Mouse (Mus musculus) midbrain, embryonic 15.5 days (tissue): ENCODE data around the gene Cfap20. TPM values are rescaled to one million over a fixed set of nuclear protein-coding genes. Genes with fewer than 3 reads are reported as not detected.

Source experiments
- ATAC-seq: fragments of 200-750 bp; cut with Nextera tagmentation; replicated peaks from 2 replicates; pipeline ENCODE4 v1.8.0; 2017; ENCODE audit warnings: moderate TSS enrichment
- H3K27ac ChIP-seq: fragments of 300-500 bp; sonication (generic); 2 replicates; pipeline ENCODE4 v1.5.1; 2015; ENCODE audit warnings: mild to moderate bottlenecking, inconsistent platforms
- H3K27me3 ChIP-seq: fragments of 300-500 bp; sonication (generic); replicated peaks from 2 replicates; pipeline ENCODE4 v1.6.1; 2015; ENCODE audit warnings: inconsistent platforms
- H3K36me3 ChIP-seq: fragments of 300-500 bp; sonication (generic); replicated peaks from 2 replicates; pipeline ENCODE4 v1.6.1; 2015; ENCODE audit warnings: inconsistent platforms
- H3K4me1 ChIP-seq: fragments of 300-500 bp; sonication (generic); 2 replicates; pipeline ENCODE4 v1.6.1; 2015; ENCODE audit warnings: inconsistent platforms
- H3K4me2 ChIP-seq: fragments of 300-500 bp; sonication (generic); 2 replicates; pipeline ENCODE4 v1.6.1; 2015; ENCODE audit warnings: inconsistent platforms, mild to moderate bottlenecking, moderate library complexity
- H3K4me3 ChIP-seq: fragments of 300-500 bp; sonication (generic); 2 replicates; pipeline ENCODE4 v1.5.1; 2015; ENCODE audit warnings: mild to moderate bottlenecking, inconsistent platforms
- H3K9ac ChIP-seq: fragments of 300-500 bp; sonication (generic); 2 replicates; pipeline ENCODE4 v1.6.1; 2015; ENCODE audit warnings: mild to moderate bottlenecking, inconsistent platforms
- H3K9me3 ChIP-seq: fragments of 300-500 bp; sonication (generic); 2 replicates; pipeline ENCODE4 v1.6.1; 2016; ENCODE audit warnings: inconsistent platforms
- WGBS: fragments of 180-500 bp; shearing (Covaris S2); methylation state at CpG from one replicate; pipeline ENCODE4 v1.1.7; 2015; ENCODE audit warnings: mixed read lengths; 5-methylcytosine and 5-hydroxymethylcytosine counted together
- polyA plus RNA-seq: library from polyadenylated mRNA; unstranded; fragments of >200 nt; fragmentation: Nextera tagmentation; extraction: Ambion mirVana; gene quantifications from 2 replicates; pipeline ENCODE4 v1.2.1, GENCODE M21; 2015

The Cfap20 gene
- polyA plus RNA-seq, 1 experiment from 2014 or later: 121 TPM

DNA sequence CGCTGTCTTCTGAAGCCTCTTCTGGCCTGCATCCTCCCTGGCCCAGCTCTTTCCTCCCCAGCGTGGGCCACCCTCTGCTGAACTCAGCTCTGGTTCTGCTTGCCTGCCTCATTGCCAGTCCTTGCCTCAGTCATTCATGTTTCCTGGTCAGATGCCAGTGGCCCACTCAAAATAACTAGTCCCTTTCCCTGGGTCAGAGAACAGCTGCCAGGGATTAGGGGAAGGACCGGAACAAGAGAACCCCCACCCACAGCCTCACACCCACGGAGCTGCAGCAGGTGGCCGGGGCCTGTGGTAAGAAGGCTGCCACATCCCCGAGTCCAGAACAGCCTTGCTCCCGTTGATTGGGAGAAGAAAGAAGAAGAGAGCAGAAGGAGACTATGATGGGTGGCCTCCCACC, 33.6 kb downstream of the Cfap20 start:
- no peak for ATAC-seq
- Histone ChIP-seq H3K9me3 (no peaks in the 10 kb centered on the region), H3K4me3 (no peak overlapping the region), H3K36me3 (no peaks in the 10 kb centered on the region), H3K27me3 (no peaks in the 10 kb centered on the region), H3K4me2 (no peak overlapping the region), H3K27ac (no peak overlapping the region), H3K4me1 (0 out of 2 replicates have a peak, but pooled peaks cover 6% of the 10 kb centered on the region), H3K9ac (no peak overlapping the region)
- WGBS: 73% methylated on average over 7 of the region's 7 CpGs

DNA sequence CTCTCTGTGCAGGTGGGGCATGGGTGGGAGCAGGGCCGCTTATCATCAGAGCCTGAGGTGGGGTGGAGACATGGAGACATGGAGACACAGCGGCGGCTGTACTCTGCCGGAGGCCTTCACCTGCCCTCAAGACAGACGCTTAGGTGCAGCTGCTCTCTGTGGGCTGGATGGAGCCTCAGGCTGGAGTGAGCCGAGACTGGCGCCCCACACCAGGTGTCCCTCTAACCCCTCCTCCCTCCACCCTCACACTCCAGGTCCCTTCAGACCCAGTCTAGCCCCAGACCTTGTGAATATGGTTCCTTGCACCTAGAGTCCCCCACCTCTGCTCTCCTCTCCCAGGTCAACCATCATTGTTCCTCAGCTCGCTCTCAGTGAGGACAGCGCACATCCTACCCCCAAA, 35.5 kb downstream of the Cfap20 start:
- WGBS: 87% methylated on average over 9 of the region's 9 CpGs
- no peaks in the 10 kb centered on the region for H3K27me3 ChIP-seq
- no peak overlapping the region for H3K27ac ChIP-seq
- H3K4me1 ChIP-seq: 0 out of 2 replicates have a peak, but pooled peaks cover 6% of the 10 kb centered on the region
- no peaks in the 10 kb centered on the region for H3K9me3 ChIP-seq
- H3K9ac ChIP-seq: no peak overlapping the region
- no peak overlapping the region for H3K4me2 ChIP-seq
- H3K4me3 ChIP-seq: no peak overlapping the region
- no peak for ATAC-seq
- no peaks in the 10 kb centered on the region for H3K36me3 ChIP-seq

DNA sequence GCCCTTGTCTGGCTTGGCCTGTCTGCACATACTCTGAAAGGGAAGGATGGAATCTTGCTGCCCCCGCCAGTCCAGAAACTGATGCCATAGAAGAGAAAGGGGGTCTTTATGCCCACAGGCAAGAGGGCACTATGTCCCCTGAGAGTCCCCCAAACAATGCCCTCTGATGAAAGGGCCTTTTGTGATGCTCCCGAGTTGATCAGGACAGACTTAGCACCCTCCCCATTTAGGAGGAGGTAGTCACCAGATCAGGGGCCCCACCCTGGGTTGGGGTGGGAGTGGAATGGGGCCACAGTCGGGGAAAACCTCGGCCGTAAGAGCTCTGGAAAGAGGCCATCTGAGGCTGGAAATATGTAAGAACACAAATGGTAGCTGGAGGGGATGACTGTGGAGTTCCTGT, 37.5 kb downstream of the Cfap20 start:
- no peaks in the 10 kb centered on the region for H3K27me3 ChIP-seq

DNA sequence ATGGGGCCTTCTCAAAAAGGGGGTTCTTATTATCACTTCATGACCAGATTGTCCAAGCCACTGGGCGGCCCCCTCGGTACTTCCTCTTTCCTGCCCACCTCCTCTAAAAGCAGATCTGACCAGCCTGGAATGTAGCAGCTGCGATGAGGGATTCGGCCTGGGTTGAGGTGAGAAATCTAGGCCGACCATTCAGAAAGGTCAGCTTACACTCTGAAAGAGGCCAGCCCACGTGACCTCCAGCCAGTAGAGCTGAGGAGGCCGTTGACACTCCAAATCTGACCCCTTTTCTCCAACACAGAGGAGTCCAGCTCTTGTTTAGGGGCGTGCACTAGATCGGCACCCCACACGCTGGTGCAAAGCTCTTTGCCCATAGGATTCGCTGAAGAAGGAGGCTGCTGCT, 37.9 kb downstream of the Cfap20 start:
- Histone ChIP-seq H3K4me1 (0 out of 2 replicates have a peak, but pooled peaks cover 6% of the 10 kb centered on the region), H3K27ac (no peak overlapping the region), H3K4me3 (no peak overlapping the region), H3K27me3 (no peaks in the 10 kb centered on the region), H3K9me3 (no peaks in the 10 kb centered on the region), H3K9ac (no peak overlapping the region), H3K4me2 (no peak overlapping the region), H3K36me3 (no peaks in the 10 kb centered on the region)
- 74% methylated on average over 11 of the region's 11 CpGs for WGBS
- no peak for ATAC-seq

More for the DNA sequence above, 37.5 kb downstream of the Cfap20 start:
- Histone ChIP-seq H3K27ac (no peak overlapping the region), H3K9ac (no peak overlapping the region), H3K4me3 (no peak overlapping the region), H3K4me2 (no peak overlapping the region), H3K9me3 (no peaks in the 10 kb centered on the region), H3K36me3 (no peaks in the 10 kb centered on the region), H3K4me1 (0 out of 2 replicates have a peak, but pooled peaks cover 6% of the 10 kb centered on the region)
- 47% methylated on average over 5 of the region's 5 CpGs for WGBS
- no peak for ATAC-seq

- H3K27me3 ChIP-seq: no peaks in the 10 kb centered on the region
- H3K9ac ChIP-seq: no peak overlapping the region
- WGBS: 49% methylated on average over 8 of the region's 8 CpGs
- no peak for ATAC-seq
- no peaks in the 10 kb centered on the region for H3K36me3 ChIP-seq
- H3K27ac ChIP-seq: no peak overlapping the region
- no peak overlapping the region for H3K4me3 ChIP-seq
- no peaks in the 10 kb centered on the region for H3K9me3 ChIP-seq
- no peak overlapping the region for H3K4me2 ChIP-seq
- H3K4me1 ChIP-seq: 0 out of 2 replicates have a peak, but pooled peaks cover 6% of the 10 kb centered on the region
These were observed 39.3 kb downstream of the Cfap20 start for GRCm38 (mm10) chr8:95395186-95395918.

- no peak overlapping the region for H3K9ac ChIP-seq
- no peaks in the 10 kb centered on the region for H3K36me3 ChIP-seq
- H3K4me2 ChIP-seq: no peak overlapping the region
- H3K4me1 ChIP-seq: 0 out of 2 replicates have a peak, but pooled peaks cover 6% of the 10 kb centered on the region
- ATAC-seq: no peak
- no peaks in the 10 kb centered on the region for H3K27me3 ChIP-seq
- no peak overlapping the region for H3K27ac ChIP-seq
- no peaks in the 10 kb centered on the region for H3K9me3 ChIP-seq
- 75% methylated on average over 5 of the region's 5 CpGs for WGBS
- H3K4me3 ChIP-seq: no peak overlapping the region
These were observed 42.1 kb downstream of the Cfap20 start for GRCm38 (mm10) chr8:95392604-95393003.

- ATAC-seq: no peak
- 83% methylated on average over 7 of the region's 7 CpGs for WGBS
These were observed 43.6 kb downstream of the Cfap20 start for GRCm38 (mm10) chr8:95391101-95391500.

GRCm38 (mm10) chr8:95390312-95390711, 44.4 kb downstream of the Cfap20 start:
- no peak overlapping the region for H3K27ac ChIP-seq
- no peak for ATAC-seq
- no peak overlapping the region for H3K4me2 ChIP-seq
- H3K36me3 ChIP-seq: no peaks in the 10 kb centered on the region
- no peak overlapping the region for H3K4me3 ChIP-seq
- no peaks in the 10 kb centered on the region for H3K27me3 ChIP-seq
- no peaks in the 10 kb centered on the region for H3K4me1 ChIP-seq
- H3K9me3 ChIP-seq: no peaks in the 10 kb centered on the region
- H3K9ac ChIP-seq: no peak overlapping the region
- WGBS: 79% methylated on average over 4 of the region's 4 CpGs

More at GRCm38 (mm10) chr8:95391101-95391500, 43.6 kb downstream of the Cfap20 start:
- Histone ChIP-seq H3K9me3 (no peaks in the 10 kb centered on the region), H3K4me1 (no peaks in the 10 kb centered on the region), H3K9ac (no peak overlapping the region), H3K27ac (no peak overlapping the region), H3K4me2 (no peak overlapping the region), H3K4me3 (no peak overlapping the region), H3K36me3 (no peaks in the 10 kb centered on the region), H3K27me3 (no peaks in the 10 kb centered on the region)

GRCm38 (mm10) chr8:95387936-95388335, 46.7 kb downstream of the Cfap20 start:
- no peak for ATAC-seq
- H3K4me1 ChIP-seq: no peaks in the 10 kb centered on the region
- no peaks in the 10 kb centered on the region for H3K36me3 ChIP-seq
- no peak overlapping the region for H3K4me3 ChIP-seq
- H3K27me3 ChIP-seq: no peaks in the 10 kb centered on the region
- H3K9ac ChIP-seq: no peak overlapping the region
- 74% methylated on average over 7 of the region's 7 CpGs for WGBS
- no peak overlapping the region for H3K4me2 ChIP-seq
- no peaks in the 10 kb centered on the region for H3K9me3 ChIP-seq
- H3K27ac ChIP-seq: no peak overlapping the region

DNA sequence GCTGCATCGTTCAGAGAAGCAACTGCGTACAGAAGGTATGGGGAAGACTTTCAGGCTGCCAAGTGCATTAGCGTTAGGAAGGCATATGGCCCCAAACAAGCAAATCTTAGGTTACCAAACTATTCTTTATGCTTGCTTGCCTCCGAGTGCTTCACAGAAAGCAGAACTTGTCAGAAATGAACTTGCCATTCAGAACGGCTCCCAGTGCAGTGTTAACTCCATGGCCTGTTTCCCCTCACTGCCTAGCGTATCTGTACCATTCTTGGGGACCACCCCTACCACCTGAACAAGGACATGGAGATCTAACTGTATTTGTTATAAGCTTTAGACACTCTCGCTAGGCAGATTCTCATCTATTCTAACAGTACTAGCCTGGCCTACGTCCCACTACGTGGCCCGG, 47.4 kb downstream of the Cfap20 start:
- no peak overlapping the region for H3K9ac ChIP-seq
- no peak overlapping the region for H3K27ac ChIP-seq
- no peaks in the 10 kb centered on the region for H3K27me3 ChIP-seq
- no peaks in the 10 kb centered on the region for H3K36me3 ChIP-seq
- H3K4me3 ChIP-seq: no peak overlapping the region
- H3K4me1 ChIP-seq: no peaks in the 10 kb centered on the region
- H3K9me3 ChIP-seq: no peaks in the 10 kb centered on the region
- ATAC-seq: no peak
- WGBS: 89% methylated on average over 10 of the region's 10 CpGs
- H3K4me2 ChIP-seq: no peak overlapping the region

DNA sequence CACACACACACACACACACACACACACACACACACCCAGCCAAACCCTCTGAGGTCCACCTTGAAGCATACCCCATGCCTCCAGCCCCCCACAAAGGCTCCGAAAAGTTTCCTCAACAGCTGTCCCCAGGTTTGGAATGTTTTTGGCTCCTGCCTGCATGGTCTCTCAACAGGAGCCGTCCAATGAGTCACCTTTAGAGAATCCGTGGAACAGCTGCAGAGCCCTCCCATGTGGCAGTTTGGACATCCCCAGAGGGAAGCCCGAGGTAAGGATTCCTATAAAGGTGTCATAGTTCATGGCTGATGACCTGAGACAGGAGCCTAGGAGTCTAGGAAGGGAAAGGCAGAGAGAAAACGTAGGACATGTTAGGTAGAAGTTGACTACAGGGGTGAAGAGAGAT, 48.6 kb downstream of the Cfap20 start:
- no peak overlapping the region for H3K27ac ChIP-seq
- H3K27me3 ChIP-seq: no peaks in the 10 kb centered on the region
- no peaks in the 10 kb centered on the region for H3K4me1 ChIP-seq
- H3K4me3 ChIP-seq: no peak overlapping the region
- H3K36me3 ChIP-seq: no peaks in the 10 kb centered on the region
- H3K9ac ChIP-seq: no peak overlapping the region
- WGBS: 85% methylated on average over 5 of the region's 5 CpGs
- ATAC-seq: no peak
- no peaks in the 10 kb centered on the region for H3K9me3 ChIP-seq
- H3K4me2 ChIP-seq: no peak overlapping the region

GRCm38 (mm10) chr8:95384501-95384900, 50.2 kb downstream of the Cfap20 start:
- no peaks in the 10 kb centered on the region for H3K27me3 ChIP-seq
- no peak overlapping the region for H3K27ac ChIP-seq
- H3K4me3 ChIP-seq: no peak overlapping the region
- H3K9me3 ChIP-seq: no peaks in the 10 kb centered on the region
- H3K4me1 ChIP-seq: no peaks in the 10 kb centered on the region
- ATAC-seq: no peak
- no peak overlapping the region for H3K9ac ChIP-seq
- no peaks in the 10 kb centered on the region for H3K36me3 ChIP-seq
- H3K4me2 ChIP-seq: no peak overlapping the region
- WGBS: 90% methylated on average over 3 of the region's 3 CpGs

DNA sequence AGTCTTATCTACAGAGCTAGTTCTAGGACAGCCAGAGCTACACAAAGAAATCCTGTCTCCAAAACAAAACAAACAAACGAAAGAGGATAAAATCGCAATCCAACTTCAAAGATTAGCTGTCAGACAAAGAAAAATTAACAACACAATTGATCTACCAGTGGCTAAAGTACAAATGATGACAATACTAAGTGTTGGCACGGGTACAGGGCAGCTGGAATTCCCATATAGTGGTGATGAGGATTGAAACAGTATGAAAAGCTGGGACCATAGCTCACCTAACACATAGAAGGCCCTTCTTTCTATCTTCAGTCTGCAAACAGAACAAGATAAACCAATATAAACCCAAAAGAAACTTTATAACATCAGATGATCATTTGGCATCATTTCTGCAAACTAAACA, 53.1 kb downstream of the Cfap20 start:
- no peak for ATAC-seq
- no peaks in the 10 kb centered on the region for H3K27me3 ChIP-seq
- no peak overlapping the region for H3K4me2 ChIP-seq
- no peaks in the 10 kb centered on the region for H3K36me3 ChIP-seq
- 83% methylated on average over 3 of the region's 3 CpGs for WGBS
- no peaks in the 10 kb centered on the region for H3K9me3 ChIP-seq
- no peak overlapping the region for H3K9ac ChIP-seq
- no peak overlapping the region for H3K4me3 ChIP-seq
- no peaks in the 10 kb centered on the region for H3K4me1 ChIP-seq
- H3K27ac ChIP-seq: no peak overlapping the region
